In genomic region chr11:20785186-20785585, GRCm38 (mm10) we compare ENCODE assay signal across 23 mouse cellular contexts. TPM values are rescaled to one million over a fixed set of nuclear protein-coding genes. Genes with fewer than 3 reads are reported as not detected.
DNase-seq lines count a peak whose midpoint lies in the region; ATAC-seq and TF ChIP-seq lines count a peak whose summit lies in the region.
"Had no signal": no experiment of that assay in that cellular context is flagged by ENCODE, and none has a peak within 500 bp of the region (broad histone marks: within the 10 kb centered on the region; RNA-seq: fewer than 3 reads in every experiment).

No protein-coding gene starts in this region.

- peak; percentile 11 for DNase-seq in heart, embryonic 10.5 days (ENCODE audit: low spot score)
- DNase-seq in heart, postnatal 36 days, result no peak
- DNase-seq in midbrain, embryonic 11.5 days (ENCODE audit: low spot score, missing footprints), result peak; percentile 10
- DNase-seq in midbrain, postnatal 0 days (ENCODE audit: low spot score), result no peak
- DNase-seq in ES-E14 (ENCODE audit: low read depth, low spot score), result no peak
- DNase-seq in ZHBTc4 (ENCODE audit: low read depth, low spot score), result peak; percentile 75
- DNase-seq in kidney, postnatal 14 days, result no peak
- DNase-seq in urinary bladder, postnatal 4 days (ENCODE audit: low spot score in 2 of 2), result no peak
- DNase-seq: adrenal gland, adult 2 months; adrenal gland, postnatal 10 days; adrenal gland, postnatal 25 days; cerebellum, adult 11 months; cerebellum, adult 18-20 months; cerebellum, adult 8-10 months; cerebellum, adult 9-11 months; cerebellum, postnatal 14 days; cerebellum, postnatal 36 days; embryo, embryonic 11 days; forebrain, postnatal 0 days had no signal

- intact Hi-C loops in heart, postnatal 36 days (cut with DNase I), result no loop called here

- in situ Hi-C loops in ES-E14 (cut with MboI; ENCODE audit: low sequenced_read_pairs in 2 of 2, unreplicated experiment in 2 of 2), result no loop called here

- WGBS in heart, embryonic 10.5 days, result 70% methylated on average over 1 of the region's 1 CpGs
- 83% methylated on average over 1 of the region's 1 CpGs for WGBS in midbrain, embryonic 11.5 days
- 81% methylated on average over 1 of the region's 1 CpGs for WGBS in midbrain, postnatal 0 days

- no peaks in the 10 kb centered on the region for H3K27me3 ChIP-seq in heart, embryonic 10.5 days (ENCODE audit: insufficient read depth, poor library complexity, severe bottlenecking)
- no peaks in the 10 kb centered on the region for H3K27me3 ChIP-seq in midbrain, embryonic 11.5 days (ENCODE audit: control insufficient read depth, insufficient read depth, low read length)
- H3K27me3 ChIP-seq in midbrain, postnatal 0 days (ENCODE audit: insufficient read depth, low read length), result no peaks in the 10 kb centered on the region
- H3K27me3 ChIP-seq: embryonic facial prominence, embryonic 12.5 days; forebrain, embryonic 13.5 days; forebrain, embryonic 15.5 days had no signal

- 0 out of 2 replicates have a peak, but pooled peaks cover 6% of the 10 kb centered on the region for H3K9me3 ChIP-seq in heart, embryonic 10.5 days
- H3K9me3 ChIP-seq in midbrain, embryonic 11.5 days (ENCODE audit: control insufficient read depth, low read length), result no peaks in the 10 kb centered on the region; the same call in 1 of the 2 replicates
- H3K9me3 ChIP-seq in midbrain, postnatal 0 days (ENCODE audit: low read length), result no peaks in the 10 kb centered on the region
- no peaks in the 10 kb centered on the region; the same call in 1 of the 2 replicates for H3K9me3 ChIP-seq in ES-E14 (ENCODE audit: control insufficient read depth, insufficient read depth, low read depth, low read length)
- H3K9me3 ChIP-seq: embryonic facial prominence, embryonic 12.5 days; forebrain, embryonic 15.5 days had no signal

- H3K4me2 ChIP-seq in midbrain, embryonic 11.5 days, result no peak overlapping the region
- no peak overlapping the region for H3K4me2 ChIP-seq in midbrain, postnatal 0 days (ENCODE audit: low read depth, low read length, poor library complexity, severe bottlenecking)
- H3K4me2 ChIP-seq: embryonic facial prominence, embryonic 12.5 days; forebrain, embryonic 13.5 days; forebrain, embryonic 15.5 days had no signal

- H3K4me1 ChIP-seq in heart, embryonic 10.5 days, result no peaks in the 10 kb centered on the region
- peaks cover 2% of the 10 kb centered on the region; the same call in 1 of the 2 replicates for H3K4me1 ChIP-seq in midbrain, embryonic 11.5 days (ENCODE audit: control insufficient read depth, insufficient read depth, low read length)
- no peaks in the 10 kb centered on the region for H3K4me1 ChIP-seq in midbrain, postnatal 0 days (ENCODE audit: insufficient read depth, low read length)
- H3K4me1 ChIP-seq in ES-E14 (ENCODE audit: control insufficient read depth in 2 of 2, insufficient read depth in 2 of 2, low read length in 2 of 2, poor library complexity in 1 of 2), result no peaks in the 10 kb centered on the region
- H3K4me1 ChIP-seq: embryonic facial prominence, embryonic 12.5 days; forebrain, embryonic 13.5 days; forebrain, embryonic 15.5 days had no signal

- H3K27ac ChIP-seq in heart, embryonic 10.5 days, result no peak overlapping the region
- H3K27ac ChIP-seq in midbrain, embryonic 11.5 days (ENCODE audit: low read depth, low read length), result no peak overlapping the region
- H3K27ac ChIP-seq in midbrain, postnatal 0 days (ENCODE audit: low read depth, low read length), result no peak overlapping the region
- no peak overlapping the region for H3K27ac ChIP-seq in ES-E14 (ENCODE audit: insufficient read depth, low read depth, low read length, poor library complexity, severe bottlenecking)
- H3K27ac ChIP-seq: embryonic facial prominence, embryonic 10.5 days; embryonic facial prominence, embryonic 12.5 days; forebrain, embryonic 13.5 days; forebrain, embryonic 15.5 days had no signal

- H3K4me3 ChIP-seq in heart, embryonic 10.5 days, result no peak overlapping the region
- no peak overlapping the region for H3K4me3 ChIP-seq in midbrain, embryonic 11.5 days (ENCODE audit: low read depth, low read length)
- H3K4me3 ChIP-seq in midbrain, postnatal 0 days (ENCODE audit: low read depth, low read length), result no peak overlapping the region
- H3K4me3 ChIP-seq in ES-E14 (ENCODE audit: insufficient read depth in 1 of 2, low read depth in 1 of 2, low read length in 2 of 2, poor library complexity in 1 of 2, severe bottlenecking in 1 of 2), result no peak overlapping the region
- H3K4me3 ChIP-seq: embryonic facial prominence, embryonic 10.5 days; embryonic facial prominence, embryonic 12.5 days; forebrain, embryonic 13.5 days; forebrain, embryonic 15.5 days had no signal

- TF ChIP-seq CTCF in midbrain, postnatal 0 days (IDR thresholded peaks at IDR 0.05), result no peak

- no peak for ATAC-seq in midbrain, embryonic 11.5 days (ENCODE audit: low FRiP score)
- no peak for ATAC-seq in midbrain, postnatal 0 days (ENCODE audit: low FRiP score)
- ATAC-seq: forebrain, embryonic 13.5 days; forebrain, embryonic 15.5 days; forebrain, postnatal 0 days had no signal

- H3K9ac ChIP-seq in midbrain, embryonic 11.5 days (ENCODE audit: low read length), result no peak overlapping the region
- no peak overlapping the region for H3K9ac ChIP-seq in midbrain, postnatal 0 days (replicated peaks; ENCODE audit: low read length, poor library complexity, severe bottlenecking)
- no peak overlapping the region for H3K9ac ChIP-seq in ES-E14 (ENCODE audit: insufficient read depth, low read depth, low read length, poor library complexity, severe bottlenecking)
- H3K9ac ChIP-seq: embryonic facial prominence, embryonic 12.5 days; forebrain, embryonic 13.5 days; forebrain, embryonic 15.5 days; forebrain, postnatal 0 days had no signal

- H3K36me3 ChIP-seq in heart, embryonic 10.5 days, result no peaks in the 10 kb centered on the region; the same call in 1 of the 2 replicates
- no peaks in the 10 kb centered on the region for H3K36me3 ChIP-seq in midbrain, embryonic 11.5 days (ENCODE audit: control insufficient read depth, insufficient read depth, low read length)
- no peaks in the 10 kb centered on the region for H3K36me3 ChIP-seq in midbrain, postnatal 0 days (ENCODE audit: insufficient read depth, low read length)
- H3K36me3 ChIP-seq in ES-E14 (ENCODE audit: control insufficient read depth, insufficient read depth, low read length, poor library complexity, severe bottlenecking), result no peaks in the 10 kb centered on the region
- H3K36me3 ChIP-seq: embryonic facial prominence, embryonic 10.5 days; embryonic facial prominence, embryonic 12.5 days; forebrain, embryonic 15.5 days had no signal

TF ChIP-seq in ES-E14, 5 proteins besides CTCF, POLR2A, EP300 and RAD21:
- TF ChIP-seq HCFC1 (IDR thresholded peaks at IDR 0.05; ENCODE audit: borderline replicate concordance, insufficient read depth, low read length) (no peak), MAFK (IDR thresholded peaks at IDR 0.05; ENCODE audit: insufficient read depth, low read depth, low read length) (0 out of 2 replicates have a peak, but pooled peaks have one; percentile 6), ZNF384 (IDR thresholded peaks at IDR 0.05; ENCODE audit: low read depth, low read length) (0 out of 2 replicates have a peak, but pooled peaks have one; percentile 10), CHD2 (IDR thresholded peaks at IDR 0.05; ENCODE audit: low read depth, low read length) (no peak)

RNA-seq across cellular contexts. Expression of gene Aftph, which starts 43.8 kb away (rescaled TPM):
- 13.9 and 14.2 TPM in 2 replicates for polyA plus RNA-seq in heart, embryonic 10.5 days (2016; fragmentation: Nextera tagmentation; extraction: Ambion mirVana)
- total RNA-seq in heart, postnatal 36 days (2021), result 10 to 100 TPM; 22.1 to 23.3 TPM
- polyA plus RNA-seq in midbrain, embryonic 11.5 days (2014; fragmentation: Nextera tagmentation; extraction: Ambion mirVana), result 32.1 and 33.1 TPM in 2 replicates
- 41.2 and 67.4 TPM in 2 replicates for total RNA-seq in midbrain, postnatal 0 days (2014; rRNA removed)
- 22.3 and 23.4 TPM in 2 replicates for polyA plus RNA-seq in midbrain, postnatal 0 days (2015; fragmentation: Nextera tagmentation; extraction: Ambion mirVana)
- 23.1 and 25.7 TPM in 2 replicates for total RNA-seq in ES-E14 (2012; rRNA removed)

RNA-seq across cellular contexts. Expression of gene Lgalsl, which starts 45.7 kb away (rescaled TPM):
- 44.5 and 53.4 TPM in 2 replicates for polyA plus RNA-seq in heart, embryonic 10.5 days (2016; fragmentation: Nextera tagmentation; extraction: Ambion mirVana)
- 10 to 100 TPM; 31.1 to 38.4 TPM for total RNA-seq in heart, postnatal 36 days (2021)
- polyA plus RNA-seq in midbrain, embryonic 11.5 days (2014; fragmentation: Nextera tagmentation; extraction: Ambion mirVana), result 26.6 and 29.4 TPM in 2 replicates
- 94.5 and 106 TPM in 2 replicates for total RNA-seq in midbrain, postnatal 0 days (2014; rRNA removed)
- polyA plus RNA-seq in midbrain, postnatal 0 days (2015; fragmentation: Nextera tagmentation; extraction: Ambion mirVana), result 82.9 and 83.1 TPM in 2 replicates
- total RNA-seq in ES-E14 (2012; rRNA removed), result 14.9 and 15.7 TPM in 2 replicates

Comparison
In these comparisons a context has a peak if more than half of its experiments do, and no peak if none do; other contexts are left out.
1. DNase-seq: peak in heart, embryonic 10.5 days (single experiment), midbrain, embryonic 11.5 days (single experiment) and ZHBTc4 (single experiment); none in heart, postnatal 36 days (0 of 2), midbrain, postnatal 0 days (single experiment), ES-E14 (single experiment), kidney, postnatal 14 days (single experiment) and urinary bladder, postnatal 4 days (0 of 2).